Mouse (Mus musculus) cerebral cortex, adult 2 months (tissue): Measurements from ENCODE around the gene Mfsd12.

Experiments used
- WGBS: fragments of 180-500 bp; shearing (Covaris S2); methylation state at CpG from one replicate; pipeline ENCODE4 v1.1.7; 2018; 5-methylcytosine and 5-hydroxymethylcytosine counted together

The Mfsd12 gene

DNA sequence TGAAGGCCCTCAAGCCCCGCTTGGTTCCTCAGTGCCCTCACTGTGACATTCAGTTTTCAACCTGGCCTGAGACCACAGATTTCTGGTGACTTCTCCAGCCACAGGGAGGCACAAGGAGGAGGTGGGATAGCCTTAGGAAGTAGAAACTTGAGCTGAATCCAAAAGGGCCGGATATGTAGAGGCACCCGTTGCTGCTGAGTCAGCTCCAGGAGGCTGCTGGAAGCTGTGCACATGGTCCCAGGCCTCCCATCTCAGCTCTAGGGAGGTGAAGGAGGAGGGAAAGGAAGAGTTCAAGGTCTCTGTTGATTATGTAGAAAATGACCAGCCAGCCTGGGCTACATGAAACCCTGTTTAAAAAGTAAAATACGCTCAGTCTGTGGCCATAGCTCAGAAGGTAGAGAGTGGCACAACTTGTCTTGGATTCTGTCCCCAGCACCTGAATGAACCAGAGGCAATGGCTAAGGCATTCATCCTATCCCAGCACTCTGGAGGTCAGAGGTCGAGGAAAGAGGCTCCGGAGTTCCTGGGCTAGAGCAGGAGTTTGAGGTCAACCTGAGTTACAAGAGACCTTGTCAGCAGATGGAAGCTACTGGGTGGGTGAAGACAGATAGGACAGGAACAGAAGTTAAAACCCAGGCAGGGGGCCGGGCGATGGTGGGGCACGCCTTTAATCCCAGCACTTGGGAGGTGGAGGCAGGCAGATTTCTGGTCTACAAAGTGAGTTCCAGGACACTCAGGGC lies 2.4 kb upstream of the Mfsd12 start:
- WGBS, result 71% methylated on average over 9 of the region's 9 CpGs

DNA sequence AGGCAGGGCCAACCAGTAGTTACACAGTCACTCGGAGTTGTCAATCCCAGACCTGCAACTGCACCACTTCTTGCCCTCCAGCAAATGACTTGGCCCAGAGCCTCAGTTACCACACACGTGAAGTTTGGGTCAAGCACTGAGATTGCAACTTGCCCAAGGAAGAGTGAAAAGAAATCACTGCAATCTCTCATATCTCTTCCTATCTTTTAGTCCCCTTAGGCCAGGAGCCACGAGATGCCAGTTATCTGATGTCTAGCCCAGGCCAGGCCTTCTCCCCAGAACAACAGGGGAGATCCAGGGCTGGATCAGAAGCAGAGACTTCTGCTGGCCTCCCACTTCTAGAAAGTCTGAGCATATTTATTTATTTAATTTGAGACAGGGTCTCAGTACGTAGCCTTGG lies 1.8 kb upstream of the Mfsd12 start:
- WGBS, result 82% methylated on average over 4 of the region's 4 CpGs

DNA sequence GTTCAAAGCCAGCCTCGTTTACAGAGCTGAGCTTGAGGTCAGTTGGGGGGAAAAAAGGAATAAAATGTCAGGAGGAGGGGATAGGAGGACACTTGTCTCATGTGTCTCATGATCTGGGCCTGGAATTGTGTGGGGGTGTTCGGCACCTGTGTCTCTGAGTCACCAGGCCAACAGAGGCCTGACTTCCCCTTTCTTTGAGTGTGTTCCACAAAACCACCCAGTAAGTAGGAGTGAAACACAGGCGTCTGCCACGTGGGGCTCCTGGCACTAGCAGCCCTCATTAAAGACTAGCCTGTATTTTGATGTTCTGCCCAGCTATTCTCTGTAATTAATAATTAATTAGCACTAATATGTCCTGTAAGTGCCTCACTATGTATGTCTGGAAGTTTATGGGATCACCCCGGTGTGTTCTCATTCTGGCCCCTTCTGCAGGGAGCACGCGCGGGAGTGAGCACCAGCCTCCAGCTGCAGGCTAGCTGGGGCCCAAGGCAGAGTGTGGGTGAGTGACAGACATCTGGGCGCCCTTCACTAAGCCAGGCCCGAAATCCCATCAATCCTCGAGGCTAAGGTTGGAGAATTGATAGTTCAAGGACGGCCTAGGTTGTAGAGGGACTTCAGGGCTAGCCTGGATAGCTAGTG lies 820 bp upstream of the Mfsd12 start:
- 51% methylated on average over 12 of the region's 12 CpGs for WGBS

GRCm38 (mm10) chr10:81358209-81358608 lies 918 bp downstream of the Mfsd12 start:
- WGBS, result 38% methylated on average over 4 of the region's 4 CpGs

DNA sequence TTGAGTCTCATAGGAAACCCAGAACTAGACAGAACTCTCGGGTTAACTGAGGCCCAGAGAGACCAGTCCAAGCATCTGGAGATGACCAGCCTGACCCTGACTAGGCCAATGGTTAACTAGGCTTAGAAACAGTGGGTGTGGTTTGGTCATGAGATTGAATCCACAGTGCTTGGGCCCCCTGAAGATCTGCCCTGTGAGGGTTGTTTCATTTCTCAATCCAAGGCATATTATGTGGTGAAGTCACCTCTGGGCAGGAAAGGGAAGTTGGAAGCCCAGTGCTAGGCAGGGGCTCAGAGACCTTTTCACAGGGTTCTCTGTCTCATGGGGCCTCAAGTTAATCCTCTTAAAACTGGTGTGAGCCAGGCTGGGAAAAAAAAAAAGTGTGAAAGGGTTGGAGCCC lies 1.6 kb downstream of the Mfsd12 start:
- WGBS, result 89% methylated on average over 1 of the region's 1 CpGs

- WGBS, result 73% methylated on average over 8 of the region's 8 CpGs
Observed at GRCm38 (mm10) chr10:81360721-81361120, 3.4 kb downstream of the Mfsd12 start.

GRCm38 (mm10) chr10:81362336-81362949 lies 5.2 kb downstream of the Mfsd12 start:
- 84% methylated on average over 12 of the region's 12 CpGs for WGBS

DNA sequence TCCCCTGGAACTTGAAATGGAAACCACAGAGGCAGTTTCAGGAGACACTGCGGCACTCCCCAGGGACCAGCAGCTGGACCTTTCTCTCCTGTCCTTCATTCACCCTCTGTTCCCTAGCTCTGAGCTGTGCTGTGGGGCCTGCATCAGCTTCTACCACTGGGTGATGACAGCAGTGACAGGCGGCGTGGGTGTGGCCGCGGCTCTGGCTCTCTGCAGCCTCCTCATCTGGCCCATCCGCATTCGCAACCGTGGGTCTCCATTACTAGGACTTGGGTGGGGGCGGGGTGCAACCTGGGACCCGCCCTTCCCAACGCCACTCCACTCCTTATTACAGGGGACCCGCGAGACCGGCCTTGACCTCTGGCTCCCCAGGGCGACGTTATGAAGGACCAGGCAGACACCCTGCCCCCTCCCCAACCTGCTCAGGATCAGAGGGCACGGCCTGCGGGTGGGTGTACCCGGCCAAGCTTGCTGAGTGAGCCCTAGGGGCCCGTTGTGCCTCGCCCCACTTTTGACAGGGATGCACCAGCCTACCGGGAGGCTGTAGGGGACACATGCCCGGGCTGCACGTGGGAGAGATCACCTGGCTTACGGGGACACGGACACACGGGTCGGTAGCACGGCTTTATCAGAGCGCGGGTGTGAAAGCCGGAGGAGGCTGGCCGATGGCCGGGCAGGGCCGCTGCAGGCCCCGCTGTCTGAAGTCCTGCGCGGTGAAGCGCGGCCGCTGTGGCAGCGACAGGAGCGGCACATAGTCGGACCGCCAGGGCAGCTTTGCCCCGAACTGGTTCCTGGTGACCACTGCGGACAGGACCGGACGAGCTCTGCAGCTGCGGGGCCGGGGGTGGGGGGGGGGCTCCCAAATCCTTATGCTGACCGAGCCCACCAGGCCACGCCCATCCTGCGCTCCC lies 6.4 kb downstream of the Mfsd12 start:
- 51% methylated on average over 54 of the region's 54 CpGs for WGBS

DNA sequence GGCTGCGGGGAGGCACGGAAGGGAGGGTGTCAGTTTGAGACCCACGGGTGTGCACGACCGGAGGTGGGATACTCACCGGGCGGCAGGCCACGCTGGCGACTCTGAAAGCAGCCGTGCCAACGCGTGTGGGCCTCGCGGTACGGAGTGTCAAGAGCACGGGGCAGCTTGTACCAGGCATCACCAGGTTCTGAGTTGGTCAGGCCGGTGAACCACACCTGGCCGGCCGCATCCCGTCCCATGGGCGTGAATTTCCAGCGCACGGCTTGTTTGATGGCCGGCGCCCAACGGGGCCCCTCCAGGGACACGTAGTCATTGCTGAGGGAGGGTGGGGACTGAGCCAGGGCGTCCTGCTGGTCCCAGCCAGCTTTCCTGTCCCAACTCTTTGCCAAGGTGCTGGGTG lies 7.4 kb downstream of the Mfsd12 start:
- 26% methylated on average over 28 of the region's 28 CpGs for WGBS

- WGBS, result 42% methylated on average over 4 of the region's 4 CpGs
Observed at GRCm38 (mm10) chr10:81365073-81365472, 7.8 kb downstream of the Mfsd12 start.

GRCm38 (mm10) chr10:81365672-81366476 lies 8.6 kb downstream of the Mfsd12 start, which contains the start of gene 4930404N11Rik:
Gene 4930404N11Rik (minus strand): TSS chr10:81365816.
- 30% methylated on average over 12 of the region's 12 CpGs for WGBS

GRCm38 (mm10) chr10:81366477-81367206 lies 9.4 kb downstream of the Mfsd12 start:
- WGBS, result 59% methylated on average over 6 of the region's 6 CpGs

DNA sequence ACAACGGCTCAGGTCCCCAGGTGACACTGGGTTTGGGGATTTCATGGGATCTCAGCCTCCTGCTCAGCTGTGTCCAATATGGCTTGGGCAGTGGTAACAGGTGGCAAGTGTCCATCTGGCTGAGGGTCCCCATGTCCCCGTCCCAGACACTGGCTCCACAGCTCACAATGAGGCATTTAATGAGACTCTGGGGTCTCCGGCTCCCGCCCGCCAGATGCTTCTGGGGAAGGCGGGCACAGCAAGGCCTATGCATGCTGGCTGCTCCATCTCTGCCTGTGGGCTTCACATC lies 9.9 kb downstream of the Mfsd12 start:
- WGBS, result 76% methylated on average over 6 of the region's 6 CpGs

- 92% methylated on average over 10 of the region's 10 CpGs for WGBS
Observed at GRCm38 (mm10) chr10:81375322-81375721, 18.0 kb downstream of the Mfsd12 start.

- 39% methylated on average over 6 of the region's 6 CpGs for WGBS
Observed at GRCm38 (mm10) chr10:81376561-81377361, 19.5 kb downstream of the Mfsd12 start.

DNA sequence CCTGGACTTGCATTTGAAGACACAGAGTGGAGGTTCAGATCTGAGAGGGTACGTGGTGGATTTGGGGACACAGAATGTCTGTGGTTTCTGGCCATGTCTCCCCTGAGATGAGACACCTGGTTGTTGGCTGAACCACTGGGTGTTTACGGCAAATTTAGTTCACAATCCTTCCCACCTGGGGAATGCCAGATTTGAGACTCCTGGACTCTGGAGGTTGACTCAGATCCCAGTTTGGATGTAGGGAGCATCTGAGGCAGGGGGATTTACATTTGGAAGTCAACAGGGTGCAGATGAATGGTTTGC lies 20.0 kb downstream of the Mfsd12 start:
- WGBS, result 36% methylated on average over 2 of the region's 2 CpGs

DNA sequence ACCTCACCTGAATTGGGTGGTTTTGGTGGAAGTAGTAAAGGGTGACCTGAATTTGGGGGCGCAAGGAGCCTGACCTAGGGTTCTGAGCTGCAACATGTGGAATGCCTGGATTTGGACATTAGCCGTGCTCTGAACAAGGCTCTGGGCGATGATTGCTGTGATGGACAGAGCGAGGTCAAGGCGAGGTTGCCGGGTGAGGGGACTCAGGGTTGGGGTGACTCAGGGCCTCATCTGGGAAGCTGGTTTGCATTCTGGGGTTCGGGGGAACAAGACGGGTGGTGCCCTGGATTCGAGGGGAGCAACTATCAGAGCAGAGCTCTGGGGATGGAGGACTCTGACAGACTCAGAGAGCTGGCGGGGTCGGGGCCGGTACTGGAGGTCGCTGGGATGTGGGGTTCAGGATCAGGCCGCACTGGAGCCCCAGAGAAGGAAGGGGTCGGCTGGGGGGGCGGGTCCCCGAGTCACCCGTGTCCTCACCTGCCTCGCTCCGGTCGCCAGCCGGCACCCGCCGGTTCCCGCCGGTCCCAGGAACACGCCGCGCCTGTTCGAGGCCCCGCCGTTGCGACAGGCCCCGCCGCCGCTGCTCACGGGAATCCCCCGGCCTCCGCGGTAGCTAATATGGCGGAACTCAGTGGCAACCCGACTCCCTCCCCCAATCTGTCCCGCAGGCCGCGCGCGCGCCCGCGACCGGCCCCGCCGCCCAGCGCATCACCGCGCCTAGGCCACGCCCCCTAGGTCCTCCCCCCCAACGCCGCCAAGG lies 20.7 kb downstream of the Mfsd12 start, which contains the start of gene Fzr1:
Gene Fzr1 (minus strand): TSS at position 724 of the 760 bp plus-strand sequence.
- WGBS, result 1% methylated on average over 58 of the region's 59 CpGs

GRCm38 (mm10) chr10:81378553-81379182 lies 21.4 kb downstream of the Mfsd12 start:
- 1% methylated on average over 46 of the region's 46 CpGs for WGBS

DNA sequence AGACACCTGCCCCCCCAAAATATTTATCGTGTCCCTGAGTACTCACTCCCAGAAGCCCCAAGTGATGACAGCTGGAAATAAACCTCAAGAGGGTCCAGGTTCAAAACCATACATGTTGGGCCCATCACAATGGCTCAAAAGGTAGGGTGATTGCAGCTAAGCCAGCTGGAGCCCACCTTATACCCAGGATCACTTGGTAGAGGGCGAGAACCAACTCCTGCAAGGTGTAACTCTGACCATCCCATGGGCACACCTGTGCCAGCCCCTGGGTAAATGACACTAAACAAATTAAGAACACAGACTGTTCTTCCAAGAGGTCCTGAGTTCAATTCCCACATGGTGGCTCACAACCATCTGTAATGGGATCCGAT lies 21.9 kb downstream of the Mfsd12 start:
- 58% methylated on average over 3 of the region's 3 CpGs for WGBS
